Mouse (Mus musculus): ENCODE measurements around the gene Elmo2. TPM values are rescaled to one million over a fixed set of nuclear protein-coding genes. Genes with fewer than 3 reads are reported as not detected.

Elmo2 gene
- polyA plus RNA-seq, 1 experiment from 2014 or later, result 115 TPM

- peaks cover 18% of the 10 kb centered on the region for H3K4me1 ChIP-seq (replicated peaks; ENCODE audit: control insufficient read depth, insufficient read depth, low read length)
- H3K4me3 ChIP-seq (replicated peaks; ENCODE audit: low read length), result no peak overlapping the region
- H3K9me3 ChIP-seq (ENCODE audit: control insufficient read depth, low read length), result no peaks in the 10 kb centered on the region
- 0 out of 2 replicates have a peak overlapping the region, but pooled peaks have one; percentile 2 for H3K4me2 ChIP-seq (ENCODE audit: low read length)
- no peak overlapping the region for H3K27ac ChIP-seq (ENCODE audit: low read length)
- H3K36me3 ChIP-seq (ENCODE audit: control insufficient read depth, insufficient read depth), result no peaks in the 10 kb centered on the region
- H3K27me3 ChIP-seq (replicated peaks; ENCODE audit: control insufficient read depth, insufficient read depth, low read length), result no peaks in the 10 kb centered on the region
- ATAC-seq, result peak; percentile 45
- no peak overlapping the region for H3K9ac ChIP-seq (replicated peaks; ENCODE audit: low read depth, low read length)
- 15% methylated on average over 21 of the region's 21 CpGs for WGBS
Observed at GRCm38 (mm10) chr2:165364334-165365091, 38.2 kb upstream of the Elmo2 start.

- WGBS, result 84% methylated on average over 6 of the region's 6 CpGs
- no peaks in the 10 kb centered on the region for H3K9me3 ChIP-seq (ENCODE audit: control insufficient read depth, low read length)
- no peak overlapping the region for H3K4me3 ChIP-seq (replicated peaks; ENCODE audit: low read length)
- H3K27ac ChIP-seq (ENCODE audit: low read length), result no peak overlapping the region
- no peaks in the 10 kb centered on the region for H3K36me3 ChIP-seq (ENCODE audit: control insufficient read depth, insufficient read depth)
- peaks cover 14% of the 10 kb centered on the region for H3K4me1 ChIP-seq (replicated peaks; ENCODE audit: control insufficient read depth, insufficient read depth, low read length)
- H3K4me2 ChIP-seq (ENCODE audit: low read length), result no peak overlapping the region
- H3K9ac ChIP-seq (replicated peaks; ENCODE audit: low read depth, low read length), result no peak overlapping the region
- ATAC-seq, result no peak
- no peaks in the 10 kb centered on the region for H3K27me3 ChIP-seq (replicated peaks; ENCODE audit: control insufficient read depth, insufficient read depth, low read length)
Observed at GRCm38 (mm10) chr2:165363282-165363681, 37.0 kb upstream of the Elmo2 start.

GRCm38 (mm10) chr2:165360861-165361260 lies 34.6 kb upstream of the Elmo2 start:
- peak; percentile 59; the same call in 1 of the 2 replicates for ATAC-seq
- 0% methylated on average over 1 of the region's 1 CpGs for WGBS
- H3K9me3 ChIP-seq (ENCODE audit: control insufficient read depth, low read length), result no peaks in the 10 kb centered on the region

GRCm38 (mm10) chr2:165351828-165352513 lies 25.7 kb upstream of the Elmo2 start:
- Histone ChIP-seq H3K27ac (ENCODE audit: low read length) (no peak overlapping the region), H3K4me2 (ENCODE audit: low read length) (no peak overlapping the region), H3K9me3 (ENCODE audit: control insufficient read depth, low read length) (peaks cover 20% of the 10 kb centered on the region), H3K36me3 (ENCODE audit: control insufficient read depth, insufficient read depth) (peaks cover 13% of the 10 kb centered on the region), H3K27me3 (replicated peaks; ENCODE audit: control insufficient read depth, insufficient read depth, low read length) (no peaks in the 10 kb centered on the region), H3K4me1 (replicated peaks; ENCODE audit: control insufficient read depth, insufficient read depth, low read length) (no peaks in the 10 kb centered on the region), H3K9ac (replicated peaks; ENCODE audit: low read depth, low read length) (no peak overlapping the region), H3K4me3 (replicated peaks; ENCODE audit: low read length) (no peak overlapping the region)
- 92% methylated on average over 20 of the region's 20 CpGs for WGBS
- no peak for ATAC-seq

More at GRCm38 (mm10) chr2:165360861-165361260, 34.6 kb upstream of the Elmo2 start:
- H3K36me3 ChIP-seq (ENCODE audit: control insufficient read depth, insufficient read depth), result no peaks in the 10 kb centered on the region
- H3K27ac ChIP-seq (ENCODE audit: low read length), result no peak overlapping the region
- no peak overlapping the region for H3K4me3 ChIP-seq (replicated peaks; ENCODE audit: low read length)
- no peak overlapping the region for H3K9ac ChIP-seq (replicated peaks; ENCODE audit: low read depth, low read length)
- H3K4me1 ChIP-seq (replicated peaks; ENCODE audit: control insufficient read depth, insufficient read depth, low read length), result no peaks in the 10 kb centered on the region
- no peaks in the 10 kb centered on the region for H3K27me3 ChIP-seq (replicated peaks; ENCODE audit: control insufficient read depth, insufficient read depth, low read length)
- H3K4me2 ChIP-seq (ENCODE audit: low read length), result no peak overlapping the region

GRCm38 (mm10) chr2:165349466-165349865 lies 23.2 kb upstream of the Elmo2 start:
- peak; percentile 70; the same call in 1 of the 2 replicates for ATAC-seq
- 13% methylated on average over 8 of the region's 8 CpGs for WGBS
- Histone ChIP-seq H3K9ac (replicated peaks; ENCODE audit: low read depth, low read length) (no peak overlapping the region), H3K4me2 (ENCODE audit: low read length) (no peak overlapping the region), H3K27ac (ENCODE audit: low read length) (no peak overlapping the region), H3K27me3 (replicated peaks; ENCODE audit: control insufficient read depth, insufficient read depth, low read length) (no peaks in the 10 kb centered on the region), H3K36me3 (ENCODE audit: control insufficient read depth, insufficient read depth) (peaks cover 13% of the 10 kb centered on the region), H3K9me3 (ENCODE audit: control insufficient read depth, low read length) (peaks cover 18% of the 10 kb centered on the region), H3K4me3 (replicated peaks; ENCODE audit: low read length) (no peak overlapping the region), H3K4me1 (replicated peaks; ENCODE audit: control insufficient read depth, insufficient read depth, low read length) (no peaks in the 10 kb centered on the region)

- H3K4me1 ChIP-seq (replicated peaks; ENCODE audit: control insufficient read depth, insufficient read depth, low read length), result no peaks in the 10 kb centered on the region
- no peaks in the 10 kb centered on the region for H3K27me3 ChIP-seq (replicated peaks; ENCODE audit: control insufficient read depth, insufficient read depth, low read length)
- H3K4me2 ChIP-seq (ENCODE audit: low read length), result no peak overlapping the region
- no peaks in the 10 kb centered on the region for H3K9me3 ChIP-seq (ENCODE audit: control insufficient read depth, low read length)
- no peak overlapping the region for H3K27ac ChIP-seq (ENCODE audit: low read length)
- H3K4me3 ChIP-seq (replicated peaks; ENCODE audit: low read length), result no peak overlapping the region
- ATAC-seq, result no peak
- WGBS, result 93% methylated on average over 5 of the region's 5 CpGs
- H3K9ac ChIP-seq (replicated peaks; ENCODE audit: low read depth, low read length), result no peak overlapping the region
- no peaks in the 10 kb centered on the region for H3K36me3 ChIP-seq (ENCODE audit: control insufficient read depth, insufficient read depth)
Observed at GRCm38 (mm10) chr2:165346180-165346579, 19.9 kb upstream of the Elmo2 start.

GRCm38 (mm10) chr2:165337191-165337590 lies 10.9 kb upstream of the Elmo2 start:
- H3K4me2 ChIP-seq (ENCODE audit: low read length), result no peak overlapping the region
- no peak overlapping the region for H3K27ac ChIP-seq (ENCODE audit: low read length)
- H3K9me3 ChIP-seq (ENCODE audit: control insufficient read depth, low read length), result no peaks in the 10 kb centered on the region
- no peak overlapping the region for H3K9ac ChIP-seq (replicated peaks; ENCODE audit: low read depth, low read length)
- no peak overlapping the region for H3K4me3 ChIP-seq (replicated peaks; ENCODE audit: low read length)
- WGBS, result 33% methylated on average over 3 of the region's 3 CpGs
- no peaks in the 10 kb centered on the region for H3K36me3 ChIP-seq (ENCODE audit: control insufficient read depth, insufficient read depth)
- ATAC-seq, result no peak
- no peaks in the 10 kb centered on the region for H3K4me1 ChIP-seq (replicated peaks; ENCODE audit: control insufficient read depth, insufficient read depth, low read length)
- no peaks in the 10 kb centered on the region for H3K27me3 ChIP-seq (replicated peaks; ENCODE audit: control insufficient read depth, insufficient read depth, low read length)

GRCm38 (mm10) chr2:165332610-165333210 lies 6.4 kb upstream of the Elmo2 start:
- WGBS, result 42% methylated on average over 14 of the region's 14 CpGs
- no peak for ATAC-seq
- no peak overlapping the region for H3K9ac ChIP-seq (replicated peaks; ENCODE audit: low read depth, low read length)

GRCm38 (mm10) chr2:165329703-165330102 lies 3.4 kb upstream of the Elmo2 start:
- Histone ChIP-seq H3K36me3 (ENCODE audit: control insufficient read depth, insufficient read depth) (no peaks in the 10 kb centered on the region), H3K4me2 (ENCODE audit: low read length) (no peak overlapping the region), H3K9ac (replicated peaks; ENCODE audit: low read depth, low read length) (no peak overlapping the region), H3K9me3 (ENCODE audit: control insufficient read depth, low read length) (no peaks in the 10 kb centered on the region), H3K4me1 (replicated peaks; ENCODE audit: control insufficient read depth, insufficient read depth, low read length) (peaks cover 23% of the 10 kb centered on the region), H3K4me3 (replicated peaks; ENCODE audit: low read length) (no peak overlapping the region), H3K27ac (ENCODE audit: low read length) (no peak overlapping the region), H3K27me3 (replicated peaks; ENCODE audit: control insufficient read depth, insufficient read depth, low read length) (no peaks in the 10 kb centered on the region)
- ATAC-seq, result no peak
- 70% methylated on average over 3 of the region's 3 CpGs for WGBS

More at GRCm38 (mm10) chr2:165332610-165333210, 6.4 kb upstream of the Elmo2 start:
- Histone ChIP-seq H3K4me3 (replicated peaks; ENCODE audit: low read length) (no peak overlapping the region), H3K9me3 (ENCODE audit: control insufficient read depth, low read length) (no peaks in the 10 kb centered on the region), H3K4me1 (replicated peaks; ENCODE audit: control insufficient read depth, insufficient read depth, low read length) (peaks cover 2% of the 10 kb centered on the region), H3K4me2 (ENCODE audit: low read length) (no peak overlapping the region), H3K27ac (ENCODE audit: low read length) (no peak overlapping the region), H3K27me3 (replicated peaks; ENCODE audit: control insufficient read depth, insufficient read depth, low read length) (no peaks in the 10 kb centered on the region), H3K36me3 (ENCODE audit: control insufficient read depth, insufficient read depth) (no peaks in the 10 kb centered on the region)
